Mouse (Mus musculus): ENCODE measurements around the gene Arglu1.

- TF ChIP-seq CTCF (IDR thresholded peaks at IDR 0.05; ENCODE audit: borderline replicate concordance, extremely low read depth, insufficient read depth, insufficient read length) (peak; percentile 91), POLR2A (IDR thresholded peaks at IDR 0.05; ENCODE audit: borderline replicate concordance, extremely low read depth, insufficient read depth, insufficient read length, poor library complexity, severe bottlenecking) (no peak)
Observed at GRCm38 (mm10) chr8:8661759-8662138, 28.6 kb downstream of the Arglu1 start.
